Mouse (Mus musculus): Measurements from ENCODE around the gene Foxk1.

Gene Foxk1

DNA sequence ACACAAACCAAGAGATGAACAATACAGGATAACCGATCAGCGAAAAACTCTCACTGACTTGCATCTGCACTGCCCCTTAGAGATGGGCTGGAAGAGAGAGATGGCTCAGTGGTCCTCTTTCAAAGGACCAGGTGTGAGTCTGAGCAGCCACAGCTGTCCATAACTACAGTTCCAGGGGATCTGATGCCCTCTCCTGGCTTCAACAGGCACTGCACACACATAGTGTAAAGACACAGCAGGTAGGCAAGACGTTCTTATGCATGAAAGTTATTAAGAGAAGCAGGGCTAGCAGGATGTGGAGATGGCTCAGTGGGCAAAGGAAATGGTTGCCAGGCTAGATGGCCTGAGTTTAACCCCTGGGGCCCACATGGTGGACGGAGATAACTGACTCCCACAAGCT lies 13.6 kb upstream of the Foxk1 start:
- DNase-seq (ENCODE audit: low spot score in 2 of 2), result peak in 1 of 2 experiments; percentile 22

DNA sequence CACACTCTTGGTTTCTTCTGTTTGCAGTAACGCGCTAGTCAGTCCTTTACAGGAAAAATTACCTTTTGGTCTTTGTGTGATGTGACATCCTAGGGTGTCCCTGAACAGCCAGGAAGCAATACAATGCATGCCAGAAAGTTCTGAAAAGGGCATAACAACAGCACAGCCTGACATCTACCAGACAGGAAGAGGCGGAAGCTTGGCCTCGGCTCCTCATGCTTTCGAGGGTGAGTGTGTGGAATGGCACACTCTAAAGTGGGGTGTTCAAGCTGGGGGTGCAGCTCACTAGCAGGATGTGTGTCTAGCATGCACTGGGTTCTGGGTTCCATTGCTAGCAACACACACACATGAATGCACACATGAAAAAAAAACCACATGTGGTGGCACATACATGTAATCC lies 9.6 kb upstream of the Foxk1 start:
- DNase-seq (ENCODE audit: low spot score in 2 of 2), result no peak

DNA sequence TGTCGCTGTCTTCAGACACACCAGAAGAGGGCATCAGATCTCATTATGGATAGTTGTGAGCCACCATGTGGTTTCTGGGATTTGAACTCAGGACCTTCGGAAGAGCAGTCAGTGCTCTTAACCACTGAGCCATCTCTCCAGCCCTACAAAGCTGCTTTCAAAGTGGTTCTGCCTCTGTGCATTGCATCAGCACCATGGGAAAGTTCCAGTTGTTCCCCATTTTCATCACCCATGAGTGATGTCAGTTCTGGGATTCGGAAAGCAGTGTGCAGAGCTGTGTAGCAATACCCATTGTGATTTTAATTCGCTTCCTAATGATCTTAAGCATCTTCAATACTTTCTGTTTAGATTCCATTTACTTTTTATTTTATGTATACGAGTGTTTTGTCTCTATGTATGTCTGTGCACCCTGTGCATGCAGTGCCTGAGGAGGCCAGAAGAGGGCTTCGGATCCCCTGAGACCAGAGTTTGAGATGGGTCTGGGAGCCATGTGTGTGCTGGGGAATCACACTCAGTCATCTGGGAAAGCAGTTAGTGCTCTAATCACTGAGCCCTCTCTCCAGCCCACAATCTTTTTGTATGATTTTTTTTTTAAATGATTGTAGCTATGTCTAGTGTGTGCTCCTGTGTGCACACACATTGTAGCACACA lies 6.6 kb upstream of the Foxk1 start:
- no peak for DNase-seq (ENCODE audit: low spot score in 2 of 2)

DNA sequence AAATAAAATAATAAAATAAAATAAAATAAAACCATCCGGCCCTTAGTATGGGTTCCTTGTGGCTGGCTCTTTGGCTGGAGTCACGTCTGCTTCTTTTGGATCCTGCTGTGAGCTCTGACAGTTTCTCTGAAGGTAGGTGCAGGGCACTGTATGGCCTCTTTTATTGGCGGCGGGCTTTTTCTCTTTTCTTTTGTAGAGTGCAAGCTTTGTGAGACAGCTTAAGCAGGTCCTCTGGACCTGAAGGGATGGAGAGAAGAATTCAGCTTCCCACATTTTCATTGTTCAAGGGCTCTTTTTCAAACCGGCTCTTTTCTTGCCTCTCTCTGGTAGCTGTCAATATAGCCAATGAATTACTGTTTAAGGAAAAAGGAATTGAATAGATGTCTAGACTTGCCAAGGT lies 5.4 kb upstream of the Foxk1 start:
- DNase-seq (ENCODE audit: low spot score in 2 of 2), result no peak

DNA sequence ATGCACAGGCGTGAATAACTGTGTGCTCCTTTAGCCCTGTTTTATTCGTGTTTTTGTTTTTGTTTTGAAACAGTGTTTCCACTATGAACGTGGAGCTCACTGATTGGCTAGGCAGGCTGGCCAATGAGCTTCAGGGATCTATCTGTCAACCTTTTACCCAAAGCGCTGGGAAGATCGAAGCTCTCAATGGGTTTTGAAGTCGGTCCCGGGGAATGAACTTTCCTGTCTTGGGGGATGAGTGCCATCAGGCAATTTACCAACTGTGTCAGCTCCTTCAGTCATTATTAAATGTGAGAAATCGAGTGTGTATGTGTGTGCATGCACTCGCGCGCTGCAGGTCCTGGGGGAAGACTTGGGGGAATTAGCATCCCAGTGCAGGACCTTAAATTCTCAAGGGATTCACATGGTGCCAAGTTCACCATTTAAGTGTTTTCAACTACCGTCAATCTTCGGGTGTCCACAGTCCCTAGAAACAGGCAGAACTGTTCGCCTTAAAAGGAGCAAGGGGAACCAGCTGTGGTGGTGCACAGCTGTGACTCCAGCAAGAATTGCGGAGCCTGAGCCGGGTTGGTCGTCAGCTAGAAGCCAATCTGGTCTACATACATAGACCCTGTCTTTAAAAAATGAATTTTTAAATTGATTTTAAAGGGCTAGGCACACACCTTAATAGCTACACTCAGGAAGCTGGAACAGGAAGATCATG lies 965 bp upstream of the Foxk1 start:
- peak in 1 of 2 experiments; percentile 14 for DNase-seq (ENCODE audit: low spot score in 2 of 2)

DNA sequence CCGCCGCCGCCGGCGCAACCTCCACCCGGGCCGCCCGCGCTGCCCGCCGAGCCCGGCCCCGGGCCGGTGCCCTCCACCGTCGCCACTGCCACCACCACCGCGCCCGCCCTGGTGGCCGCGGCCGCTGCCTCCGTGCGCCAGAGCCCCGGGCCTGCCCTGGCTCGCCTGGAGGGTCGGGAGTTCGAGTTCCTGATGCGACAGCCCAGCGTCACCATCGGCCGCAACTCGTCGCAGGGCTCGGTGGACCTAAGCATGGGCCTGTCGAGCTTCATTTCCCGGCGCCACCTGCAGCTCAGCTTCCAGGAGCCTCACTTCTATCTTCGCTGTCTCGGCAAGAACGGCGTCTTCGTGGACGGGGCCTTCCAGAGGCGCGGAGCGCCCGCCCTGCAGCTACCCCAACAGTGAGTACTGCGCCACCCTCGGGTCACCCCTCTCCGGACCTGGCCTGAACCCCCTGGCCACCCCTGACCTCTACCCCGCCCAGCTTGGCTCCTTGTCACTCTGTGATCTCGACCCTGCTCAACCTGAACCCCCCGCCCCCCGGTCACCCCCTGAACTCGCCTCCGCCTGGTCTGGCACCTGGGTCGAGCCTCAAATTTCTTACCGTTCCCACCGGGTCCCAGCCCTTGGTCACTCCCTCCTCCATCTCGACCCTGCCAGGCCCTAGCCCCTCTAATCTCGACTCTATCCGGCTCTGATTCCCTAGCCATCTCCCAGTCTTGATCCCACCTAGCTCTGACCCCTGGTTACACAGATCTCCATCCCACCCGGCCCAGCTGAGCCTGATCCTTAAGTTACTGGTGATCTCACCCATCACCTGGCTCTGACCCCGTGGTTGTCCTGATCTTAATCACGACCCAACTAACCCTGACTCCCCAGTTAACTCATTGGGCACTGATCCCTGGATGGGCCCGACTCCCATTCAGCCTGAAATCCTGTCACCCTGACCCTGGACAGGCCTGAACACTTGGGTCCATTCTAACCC lies 636 bp downstream of the Foxk1 start:
- peak; percentile 48 to 55 for DNase-seq (ENCODE audit: low spot score in 2 of 2)

DNA sequence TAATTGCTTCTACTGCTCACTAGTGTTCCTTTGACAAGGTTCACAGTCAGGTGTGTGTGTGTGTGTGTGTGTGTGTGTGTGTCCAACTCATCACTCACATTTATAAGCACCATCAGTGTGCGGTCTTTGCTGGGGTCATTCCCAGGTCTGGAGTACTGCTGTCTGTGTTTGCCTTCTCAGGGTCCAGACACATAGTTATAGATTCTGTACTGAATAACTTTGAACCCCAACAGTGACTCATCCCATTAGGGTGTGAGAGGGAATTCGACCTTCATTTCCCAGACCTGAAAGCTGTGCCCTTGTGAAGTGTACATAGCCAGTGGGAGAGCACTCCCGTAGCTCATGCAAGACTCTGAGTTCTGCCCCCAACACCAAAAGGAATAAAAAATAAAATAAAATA lies 2.4 kb downstream of the Foxk1 start:
- no peak for DNase-seq (ENCODE audit: low spot score in 2 of 2)

DNA sequence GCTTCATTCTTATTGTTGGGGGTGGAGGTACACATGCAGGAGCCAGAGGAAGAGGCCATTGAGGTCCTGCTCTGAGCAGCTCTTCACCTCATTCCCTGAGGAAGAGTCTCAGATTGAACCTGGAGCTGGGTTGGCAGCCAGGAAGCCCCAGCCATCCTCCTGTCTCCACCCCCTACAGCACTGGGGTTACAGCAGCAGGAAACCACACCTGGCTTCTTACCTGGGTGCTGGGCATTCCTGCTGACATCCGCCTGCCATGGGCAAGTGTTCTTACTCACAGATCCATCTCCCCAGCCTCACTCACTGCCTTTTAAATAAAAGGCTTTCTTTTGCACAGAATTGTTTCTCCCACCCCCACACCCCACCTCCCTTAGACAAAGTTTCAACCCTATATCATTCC lies 3.0 kb downstream of the Foxk1 start:
- DNase-seq (ENCODE audit: low spot score in 2 of 2), result no peak

DNA sequence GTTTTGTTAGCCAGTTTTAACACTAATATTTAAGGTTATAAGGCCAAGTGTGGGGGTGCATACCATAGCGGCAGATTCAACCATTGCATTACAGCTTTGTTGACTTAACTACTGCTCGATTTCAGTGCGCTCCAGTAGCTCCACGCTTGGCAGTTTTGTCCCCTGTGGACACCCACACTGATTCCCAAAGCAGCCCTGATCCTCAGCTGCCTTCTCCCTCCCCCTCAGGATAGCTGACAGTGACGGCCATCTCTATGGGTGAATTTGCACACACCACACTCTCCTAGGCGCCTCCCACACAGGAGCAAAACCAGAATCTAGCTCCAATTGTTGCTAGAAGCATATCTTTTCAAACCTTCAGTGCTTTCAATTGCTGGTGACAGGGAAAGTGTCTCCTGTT lies 4.1 kb downstream of the Foxk1 start:
- no peak for DNase-seq (ENCODE audit: low spot score in 2 of 2)

DNA sequence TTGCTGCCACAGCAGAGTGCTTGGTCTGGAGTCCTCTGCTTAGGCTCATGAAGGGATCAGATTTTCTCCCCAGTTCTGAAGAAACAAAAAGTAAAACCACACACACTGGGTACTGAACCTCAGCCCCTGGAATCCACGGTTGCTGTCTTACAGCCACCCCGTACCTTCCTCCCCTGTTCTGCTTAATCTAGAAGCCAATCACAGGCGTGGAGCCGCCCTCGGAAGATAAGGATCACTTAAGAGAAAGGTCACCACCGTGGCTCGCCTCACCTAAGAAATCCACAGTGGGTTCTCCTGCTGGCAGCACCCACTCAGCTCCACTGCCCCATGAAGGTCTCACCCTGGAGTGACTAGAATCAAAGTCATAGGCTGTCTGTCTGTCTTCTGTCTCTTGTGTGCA lies 5.1 kb downstream of the Foxk1 start:
- no peak for DNase-seq (ENCODE audit: low spot score in 2 of 2)

DNA sequence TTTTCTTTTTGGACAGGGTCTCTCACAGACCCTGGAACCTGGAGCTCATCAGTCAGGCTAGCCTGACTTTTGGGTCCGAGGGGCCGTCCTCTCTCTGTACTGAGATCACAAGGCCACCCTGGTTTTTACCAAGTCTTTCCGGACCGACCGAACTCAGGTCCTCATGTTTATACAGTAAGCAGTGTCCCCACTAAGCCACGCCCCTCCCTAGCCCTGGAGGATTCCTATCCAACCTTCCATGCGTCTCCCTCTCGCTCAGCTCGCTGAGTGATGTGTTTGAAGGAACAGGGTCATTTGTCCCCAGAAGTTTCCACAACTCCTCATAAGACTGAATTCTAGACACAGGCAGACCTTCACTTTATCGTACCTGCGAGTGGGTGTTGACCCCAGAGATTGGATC lies 5.6 kb downstream of the Foxk1 start:
- DNase-seq (ENCODE audit: low spot score in 2 of 2), result no peak

DNA sequence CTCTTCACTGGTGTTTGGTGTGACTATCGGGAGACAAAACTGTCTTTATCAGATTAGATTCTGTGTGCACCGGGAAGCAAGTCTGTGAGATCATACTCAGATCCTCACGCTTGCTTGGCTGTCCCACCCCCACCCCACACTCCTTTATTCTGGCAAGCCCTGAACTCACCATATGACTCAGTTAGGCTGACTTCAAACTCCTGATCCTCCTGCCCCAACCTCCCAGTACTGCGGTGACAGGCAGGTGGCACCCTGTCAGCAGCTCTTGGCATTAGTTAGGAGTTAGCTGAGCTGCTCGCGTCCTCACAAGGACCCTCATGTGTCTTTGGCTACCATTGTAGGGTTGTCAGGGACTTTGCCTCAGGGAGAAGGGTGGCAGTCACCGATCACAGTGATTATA lies 6.1 kb downstream of the Foxk1 start:
- no peak for DNase-seq (ENCODE audit: low spot score in 2 of 2)

DNA sequence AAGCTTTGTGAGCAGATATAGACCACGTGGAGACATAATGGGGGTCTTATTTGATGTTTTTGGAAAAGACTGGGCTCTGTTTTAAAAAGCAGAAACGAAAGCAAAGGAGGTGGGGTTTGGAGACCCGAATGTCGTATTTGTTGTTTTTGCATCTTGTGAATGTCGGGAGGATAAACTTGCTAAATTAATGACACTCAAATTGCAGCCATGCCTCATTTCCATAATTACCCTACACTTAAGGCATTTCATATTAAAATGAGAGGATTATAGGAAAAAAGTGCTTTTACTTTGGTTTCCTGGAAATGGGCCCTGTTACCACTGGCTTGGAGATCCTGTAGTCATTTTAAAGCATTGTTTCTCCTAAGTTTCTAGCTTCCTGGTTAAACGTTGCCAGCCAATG lies 7.9 kb downstream of the Foxk1 start:
- DNase-seq (ENCODE audit: low spot score in 2 of 2), result no peak

DNA sequence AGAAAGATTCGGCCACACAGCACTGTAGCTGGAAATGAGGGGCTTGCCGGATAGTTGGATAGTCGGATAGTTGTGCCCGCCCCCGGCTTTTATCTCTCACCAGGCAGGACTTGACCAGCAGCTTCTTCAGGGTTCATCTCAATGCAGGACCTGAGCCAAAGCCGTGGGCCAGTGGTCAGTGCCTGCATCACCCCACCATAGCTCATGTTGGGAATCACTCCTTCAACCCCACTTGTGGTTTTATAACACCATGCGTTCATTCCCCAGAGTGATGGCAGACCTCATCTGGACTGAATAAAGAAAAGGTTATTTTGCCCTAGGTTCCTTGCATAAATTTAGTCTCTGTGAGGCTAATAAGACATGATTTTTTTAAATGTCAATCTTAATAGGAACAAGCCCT lies 9.1 kb downstream of the Foxk1 start:
- DNase-seq (ENCODE audit: low spot score in 2 of 2), result no peak

DNA sequence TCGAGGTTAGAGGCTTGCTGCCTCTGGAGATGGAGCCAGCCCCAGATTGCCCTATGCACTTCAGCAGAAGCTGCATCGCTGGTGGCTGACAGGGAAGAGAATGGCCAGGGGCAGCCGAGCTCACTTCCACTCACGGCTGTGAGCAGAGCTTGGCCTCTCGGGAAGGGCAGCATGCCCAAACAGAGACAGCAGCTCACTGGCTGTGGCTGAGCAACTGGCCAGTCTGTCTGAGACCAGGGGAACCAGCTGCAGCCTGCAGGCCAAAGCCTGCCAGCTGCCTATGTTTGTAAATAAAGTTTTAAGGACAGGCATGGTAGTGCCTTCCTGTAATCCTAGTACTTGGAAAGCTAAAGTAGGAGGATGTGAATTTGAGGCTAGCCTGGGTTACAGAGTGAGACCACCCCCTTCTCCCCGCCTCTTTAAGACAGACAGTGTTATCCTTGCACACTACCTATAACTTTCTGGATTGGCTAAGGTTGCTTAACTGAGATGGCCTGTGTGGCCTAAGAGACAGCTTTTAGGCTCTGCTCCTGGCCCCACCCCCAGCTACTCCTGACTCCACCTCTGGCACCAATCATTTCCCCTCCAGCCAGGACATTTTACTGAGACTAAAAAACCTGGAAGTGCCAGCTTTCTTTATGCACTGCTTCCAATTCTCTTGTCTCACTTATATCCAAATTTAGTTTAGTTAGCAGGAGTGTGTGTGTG lies 11.5 kb downstream of the Foxk1 start:
- DNase-seq (ENCODE audit: low spot score in 2 of 2), result no peak

DNA sequence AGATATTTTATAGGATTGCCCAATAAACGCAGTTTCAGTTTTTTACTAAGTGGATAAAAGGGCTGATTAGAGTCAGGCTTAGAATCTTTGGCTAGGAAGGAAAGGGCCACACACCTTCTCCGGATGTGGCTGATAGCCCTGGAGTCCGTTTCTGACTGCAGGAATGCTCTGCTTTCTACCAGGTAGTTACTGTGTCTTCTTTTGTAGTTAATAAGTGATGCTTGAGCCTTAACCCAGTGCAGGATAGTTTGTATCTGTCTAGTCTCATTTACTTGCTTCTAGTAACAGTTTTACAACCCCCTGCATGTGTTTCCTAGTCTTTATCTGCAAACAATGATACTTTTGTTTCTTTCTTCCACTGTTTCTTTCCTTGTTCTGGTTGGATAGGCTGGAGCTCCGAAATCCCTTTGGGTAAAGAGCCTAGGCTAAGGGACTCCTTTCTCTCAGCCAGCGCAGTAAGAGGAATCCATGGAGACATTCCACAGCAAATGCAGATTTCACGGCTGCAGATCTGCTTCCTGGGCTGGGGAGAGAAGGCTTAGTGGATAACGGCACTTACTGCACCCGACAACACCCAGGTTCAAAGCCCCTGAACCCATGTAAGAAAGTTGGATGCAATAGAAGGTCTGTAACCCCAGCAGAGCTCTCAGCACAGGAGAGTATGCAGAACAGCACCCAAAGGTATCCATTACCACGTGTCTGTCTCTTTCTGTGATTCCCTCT lies 12.6 kb downstream of the Foxk1 start:
- no peak for DNase-seq (ENCODE audit: low spot score in 2 of 2)

DNA sequence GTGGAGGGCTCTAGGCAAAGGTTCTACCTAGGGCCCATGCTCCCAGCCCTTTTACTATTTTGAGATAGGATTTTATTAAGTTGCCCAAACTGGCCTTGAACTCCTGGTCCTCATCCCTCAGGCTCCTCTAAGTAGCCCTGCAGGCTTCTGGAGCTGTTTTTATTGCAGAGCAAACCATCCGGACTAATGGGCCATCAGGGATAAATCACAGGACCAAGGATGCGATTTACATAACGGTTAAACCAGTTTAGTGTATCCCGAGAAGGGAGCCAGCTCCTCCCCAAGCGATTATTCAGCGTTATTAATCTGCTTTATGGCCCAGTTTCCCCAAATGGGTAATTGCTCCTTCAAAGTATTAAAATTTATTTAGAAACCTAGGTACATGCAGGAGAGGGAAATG lies 14.1 kb downstream of the Foxk1 start:
- no peak for DNase-seq (ENCODE audit: low spot score in 2 of 2)

DNA sequence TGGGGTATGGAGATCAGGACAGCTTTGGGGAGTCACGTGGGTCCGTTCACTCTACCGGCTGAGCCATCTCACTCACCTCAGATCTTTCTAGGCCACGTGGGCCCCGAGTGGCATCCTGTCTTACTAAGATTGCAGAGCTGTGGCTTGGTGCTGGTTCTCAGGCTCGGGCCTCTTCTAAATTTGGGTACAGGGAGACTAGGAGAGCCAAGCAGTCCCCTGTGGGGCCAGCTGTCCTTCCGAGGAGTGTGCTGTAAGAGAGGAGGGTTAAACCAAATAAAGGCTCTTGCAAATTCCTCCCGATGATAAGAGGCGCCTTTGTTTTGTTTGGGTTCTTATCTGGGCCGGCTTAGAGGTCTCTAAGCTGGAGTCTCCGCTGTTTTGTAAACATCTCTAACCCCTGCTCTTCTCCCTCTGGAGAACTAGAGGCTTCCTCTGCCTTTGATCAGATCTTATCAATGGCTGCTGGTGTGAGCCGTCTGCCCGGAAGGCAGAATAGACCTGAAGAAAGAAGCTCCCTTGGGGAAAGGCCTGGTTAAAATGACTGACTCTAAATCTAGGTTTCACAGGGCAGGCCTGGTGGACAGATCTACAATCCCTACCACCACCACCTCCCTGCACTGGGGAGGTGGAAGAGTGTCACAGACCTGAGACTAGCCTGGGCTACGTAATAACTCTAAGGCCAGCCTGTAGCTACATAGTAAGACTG lies 14.9 kb downstream of the Foxk1 start:
- DNase-seq (ENCODE audit: low spot score in 2 of 2), result peak; percentile 47 to 49

DNA sequence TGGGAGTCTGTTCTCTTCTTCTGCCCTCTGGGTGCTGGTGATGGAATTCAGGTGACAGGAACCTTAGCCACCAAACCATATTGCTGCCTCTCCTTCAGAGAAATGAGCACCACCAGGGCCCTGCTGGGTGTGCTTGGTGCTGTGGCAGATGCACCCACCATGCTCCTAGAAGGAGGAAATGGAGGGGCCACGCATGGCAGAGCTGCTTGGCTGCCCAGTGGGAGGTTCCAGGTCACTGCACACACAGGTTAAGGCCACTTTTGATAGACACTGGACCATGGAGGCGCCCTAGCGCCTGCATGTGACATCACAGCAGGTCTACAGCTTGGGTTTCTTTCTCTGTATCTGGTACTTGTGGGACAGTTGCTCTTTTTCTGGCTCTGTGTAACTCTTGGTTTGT lies 15.8 kb downstream of the Foxk1 start:
- DNase-seq (ENCODE audit: low spot score in 2 of 2), result peak in 1 of 2 experiments; percentile 28

DNA sequence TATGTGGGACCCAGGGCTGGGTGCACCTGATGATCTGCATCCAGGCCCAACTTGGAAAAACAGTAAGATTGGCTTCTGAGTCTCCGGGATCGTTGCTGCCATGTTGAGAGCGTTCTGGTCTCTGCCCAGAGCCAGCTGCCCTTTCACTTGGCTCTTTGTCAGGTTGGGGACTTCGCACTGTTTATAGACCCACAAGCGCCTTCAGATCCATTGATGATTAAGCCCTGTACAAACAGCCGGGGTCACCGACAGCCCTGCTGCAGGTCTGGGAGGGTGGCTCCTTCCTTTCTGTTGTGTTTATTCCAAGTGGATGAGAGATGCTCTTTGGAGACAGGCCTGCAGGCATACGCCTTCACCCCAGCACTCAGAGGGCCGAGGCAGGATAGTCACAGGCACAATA lies 16.6 kb downstream of the Foxk1 start:
- DNase-seq (ENCODE audit: low spot score in 2 of 2), result no peak

DNA sequence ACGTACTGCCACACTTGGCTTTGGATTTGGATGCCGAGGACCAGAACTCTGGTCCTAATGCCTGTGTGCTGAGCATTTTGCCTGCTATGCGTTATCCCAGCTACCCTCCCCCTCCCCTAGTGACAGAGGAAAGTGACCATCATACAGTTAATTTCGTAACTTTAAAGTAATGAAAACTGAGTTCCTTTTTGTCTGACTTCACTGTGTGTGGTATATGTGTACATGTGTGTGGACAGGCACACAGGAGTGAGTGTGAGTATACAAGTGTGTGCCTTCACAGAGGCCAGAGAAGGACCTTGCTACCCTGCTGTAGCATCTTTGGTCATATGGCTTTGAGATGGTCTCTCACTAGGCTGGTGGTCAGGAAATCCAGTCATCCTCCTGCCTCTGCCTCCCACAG lies 17.1 kb downstream of the Foxk1 start:
- no peak for DNase-seq (ENCODE audit: low spot score in 2 of 2)

Data from thymus, postnatal 10 days (tissue).